Mouse (Mus musculus): ENCODE results near the gene Per1. TPM values are rescaled to one million over a fixed set of nuclear protein-coding genes. Genes with fewer than 3 reads are reported as not detected.

Gene Per1
- polyA plus RNA-seq, 1 experiment from 2014 or later, result 15.4 TPM

GRCm38 (mm10) chr11:69052824-69053421 is 42.1 kb upstream of the Per1 start:
- no peak for TF ChIP-seq CTCF (IDR thresholded peaks at IDR 0.05; ENCODE audit: low read depth)
- 96% methylated on average over 2 of the region's 2 CpGs for WGBS
- peaks cover 59% of the 10 kb centered on the region for H3K36me3 ChIP-seq (ENCODE audit: insufficient read depth)
- ATAC-seq (ENCODE audit: insufficient read depth) (no peak), DNase-seq (no peak)
- no peaks in the 10 kb centered on the region for H3K27me3 ChIP-seq (ENCODE audit: insufficient read depth, low read length)
- H3K9me3 ChIP-seq (ENCODE audit: low read depth, low read length), result no peaks in the 10 kb centered on the region
- no peak overlapping the region for H3K9ac ChIP-seq
- no peak overlapping the region for H3K4me3 ChIP-seq (ENCODE audit: low read depth, low read length)
- H3K4me2 ChIP-seq, result no peak overlapping the region
- no peaks in the 10 kb centered on the region; the same call in 1 of the 2 replicates for H3K4me1 ChIP-seq (ENCODE audit: insufficient read depth)
- H3K27ac ChIP-seq (ENCODE audit: low read depth), result no peak overlapping the region

- no peak overlapping the region for H3K9ac ChIP-seq
- ATAC-seq (ENCODE audit: insufficient read depth), result no peak
- 64% methylated on average over 3 of the region's 3 CpGs for WGBS
These were observed 41.2 kb upstream of the Per1 start for GRCm38 (mm10) chr11:69053848-69054247.

GRCm38 (mm10) chr11:69058265-69058664 is 36.8 kb upstream of the Per1 start:
- 76% methylated on average over 2 of the region's 2 CpGs for WGBS
- H3K27ac ChIP-seq (ENCODE audit: low read depth), result peak overlapping the region; percentile 84
- no peaks in the 10 kb centered on the region for H3K9me3 ChIP-seq (ENCODE audit: low read depth, low read length)
- peak overlapping the region; percentile 85 for H3K4me3 ChIP-seq (ENCODE audit: low read depth, low read length)
- H3K4me1 ChIP-seq (ENCODE audit: insufficient read depth), result peaks cover 10% of the 10 kb centered on the region
- no peak for TF ChIP-seq CTCF (IDR thresholded peaks at IDR 0.05; ENCODE audit: low read depth)
- H3K27me3 ChIP-seq (ENCODE audit: insufficient read depth, low read length), result no peaks in the 10 kb centered on the region
- no peak for ATAC-seq (ENCODE audit: insufficient read depth)
- H3K9ac ChIP-seq, result peak overlapping the region; percentile 66
- H3K36me3 ChIP-seq (ENCODE audit: insufficient read depth), result peaks cover 11% of the 10 kb centered on the region; the same call in 1 of the 2 replicates
- DNase-seq, result no peak
- H3K4me2 ChIP-seq, result peak overlapping the region; percentile 94

More at GRCm38 (mm10) chr11:69053848-69054247, 41.2 kb upstream of the Per1 start:
- no peak for DNase-seq
- Histone ChIP-seq H3K4me1 (ENCODE audit: insufficient read depth) (peaks cover 4% of the 10 kb centered on the region; the same call in 1 of the 2 replicates), H3K27ac (ENCODE audit: low read depth) (no peak overlapping the region), H3K27me3 (ENCODE audit: insufficient read depth, low read length) (no peaks in the 10 kb centered on the region), H3K36me3 (ENCODE audit: insufficient read depth) (peaks cover 50% of the 10 kb centered on the region), H3K4me2 (no peak overlapping the region), H3K4me3 (ENCODE audit: low read depth, low read length) (no peak overlapping the region), H3K9me3 (ENCODE audit: low read depth, low read length) (no peaks in the 10 kb centered on the region)
- no peak for TF ChIP-seq CTCF (IDR thresholded peaks at IDR 0.05; ENCODE audit: low read depth)

DNA sequence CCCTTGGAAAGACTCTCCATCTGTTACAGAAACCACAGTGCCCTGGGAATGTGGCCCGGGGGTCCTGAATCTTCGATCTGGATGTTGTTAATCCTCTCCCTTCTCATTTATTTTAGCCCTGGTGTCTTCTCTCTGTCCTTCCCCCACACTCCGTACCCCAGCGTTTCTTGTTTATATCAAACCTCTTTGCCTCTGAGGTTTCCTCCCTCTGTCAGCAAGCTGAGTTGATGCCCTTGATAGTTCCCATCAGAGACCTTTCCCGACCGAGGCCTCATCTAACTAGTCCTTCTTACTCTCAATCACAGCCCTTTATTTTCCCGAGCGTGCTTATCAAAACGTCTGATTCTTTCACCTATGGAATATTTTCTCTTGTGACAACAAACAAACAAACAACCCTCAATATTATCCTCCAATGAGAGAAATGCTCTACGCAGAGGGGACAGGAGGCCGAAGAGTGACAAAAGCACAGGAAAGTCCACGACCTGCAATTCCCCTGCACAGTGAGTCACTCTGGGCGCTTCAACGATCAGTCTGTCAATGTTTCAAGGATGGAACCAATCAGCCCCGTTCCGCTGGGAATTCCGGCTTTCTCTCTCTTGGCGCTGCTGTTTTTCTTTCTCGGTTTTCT is 36.2 kb upstream of the Per1 start:
- ATAC-seq (ENCODE audit: insufficient read depth), result 0 out of 2 replicates have a peak, but pooled peaks have one; percentile 5
- no peak for TF ChIP-seq CTCF (IDR thresholded peaks at IDR 0.05; ENCODE audit: low read depth)

GRCm38 (mm10) chr11:69059357-69059974 is 35.6 kb upstream of the Per1 start, which contains the start of gene Borcs6:
Gene Borcs6, plus strand, starts transcription at chr11:69059717.
- Histone ChIP-seq H3K36me3 (ENCODE audit: insufficient read depth) (0 out of 2 replicates have a peak, but pooled peaks cover 1% of the 10 kb centered on the region), H3K9me3 (ENCODE audit: low read depth, low read length) (no peaks in the 10 kb centered on the region), H3K4me1 (ENCODE audit: insufficient read depth) (peaks cover 15% of the 10 kb centered on the region), H3K27ac (ENCODE audit: low read depth) (peak within 1 kb of the TSS; percentile 92), H3K4me3 (ENCODE audit: low read depth, low read length) (peak within 1 kb of the TSS; percentile 85), H3K27me3 (ENCODE audit: insufficient read depth, low read length) (no peaks in the 10 kb centered on the region), H3K9ac (peak within 1 kb of the TSS; percentile 77), H3K4me2 (peak within 1 kb of the TSS; percentile 97)
- ATAC-seq (ENCODE audit: insufficient read depth) (peak; percentile 89), DNase-seq (peak; percentile 98)
- WGBS, result under 1% methylated on average over 64 of the region's 64 CpGs
- no peak for TF ChIP-seq CTCF (IDR thresholded peaks at IDR 0.05; ENCODE audit: low read depth)

More for the DNA sequence above, 36.2 kb upstream of the Per1 start:
- H3K9ac ChIP-seq, result peak overlapping the region; percentile 66
- no peaks in the 10 kb centered on the region for H3K9me3 ChIP-seq (ENCODE audit: low read depth, low read length)
- H3K27me3 ChIP-seq (ENCODE audit: insufficient read depth, low read length), result no peaks in the 10 kb centered on the region
- peak overlapping the region; percentile 85 for H3K4me3 ChIP-seq (ENCODE audit: low read depth, low read length)
- peak overlapping the region; percentile 94 for H3K4me2 ChIP-seq
- DNase-seq, result no peak
- peaks cover 10% of the 10 kb centered on the region for H3K4me1 ChIP-seq (ENCODE audit: insufficient read depth)
- 0 out of 2 replicates have a peak, but pooled peaks cover 7% of the 10 kb centered on the region for H3K36me3 ChIP-seq (ENCODE audit: insufficient read depth)
- 2% methylated on average over 19 of the region's 19 CpGs for WGBS
- peak overlapping the region; percentile 84 for H3K27ac ChIP-seq (ENCODE audit: low read depth)

- WGBS, result 0% methylated on average over 48 of the region's 49 CpGs
These were observed 35.0 kb upstream of the Per1 start for GRCm38 (mm10) chr11:69059975-69060411.

More at GRCm38 (mm10) chr11:69059975-69060411, 35.0 kb upstream of the Per1 start:
- H3K4me2 ChIP-seq, result peak overlapping the region; percentile 97
- H3K27me3 ChIP-seq (ENCODE audit: insufficient read depth, low read length), result no peaks in the 10 kb centered on the region
- peak overlapping the region; percentile 77 for H3K9ac ChIP-seq
- no peaks in the 10 kb centered on the region for H3K9me3 ChIP-seq (ENCODE audit: low read depth, low read length)
- DNase-seq (no peak), ATAC-seq (ENCODE audit: insufficient read depth) (no peak; the same call in 1 of the 2 replicates)
- no peaks in the 10 kb centered on the region for H3K36me3 ChIP-seq (ENCODE audit: insufficient read depth)
- peaks cover 15% of the 10 kb centered on the region for H3K4me1 ChIP-seq (ENCODE audit: insufficient read depth)
- peak overlapping the region; percentile 85 for H3K4me3 ChIP-seq (ENCODE audit: low read depth, low read length)
- H3K27ac ChIP-seq (ENCODE audit: low read depth), result peak overlapping the region; percentile 92
- no peak for TF ChIP-seq CTCF (IDR thresholded peaks at IDR 0.05; ENCODE audit: low read depth)

Measured in lung, embryonic 14.5 days (tissue).